ENCODE assay signal across 19 mouse cellular contexts in the genomic region with DNA sequence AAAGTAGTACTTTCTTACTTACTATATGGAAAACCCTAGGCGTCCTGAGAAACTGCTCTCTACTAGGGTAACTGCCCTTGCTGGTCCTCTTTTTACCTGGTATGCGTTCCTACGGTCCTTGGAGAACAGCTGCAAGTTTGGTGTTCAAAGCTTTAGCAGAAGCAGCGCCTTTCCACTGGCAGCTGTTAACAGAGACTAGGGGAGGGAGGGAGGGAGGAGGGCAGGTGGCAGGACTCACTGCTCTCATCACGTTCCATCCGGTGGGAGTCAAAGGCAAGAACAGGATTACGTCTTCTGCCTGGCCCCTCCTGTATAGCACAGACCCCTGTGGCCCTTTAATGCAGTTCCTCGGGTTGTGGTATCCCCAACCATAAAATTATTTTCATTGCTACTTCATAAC. TPM values are rescaled to one million over a fixed set of nuclear protein-coding genes. Genes with fewer than 3 reads are reported as not detected.
DNase-seq lines count a peak whose midpoint lies in the region; ATAC-seq and TF ChIP-seq lines count a peak whose summit lies in the region.
"Had no signal": no experiment of that assay in that cellular context is flagged by ENCODE, and none has a peak within 500 bp of the region (broad histone marks: within the 10 kb centered on the region; RNA-seq: fewer than 3 reads in every experiment).

No protein-coding gene starts in this region.

- no peaks in the 10 kb centered on the region for H3K36me3 ChIP-seq in heart, embryonic 16.5 days (ENCODE audit: control insufficient read depth, insufficient read depth)
- H3K36me3 ChIP-seq in limb, embryonic 13.5 days: peaks cover 24% of the 10 kb centered on the region
- H3K36me3 ChIP-seq in limb, embryonic 10.5 days: peaks cover 29% of the 10 kb centered on the region
- H3K36me3 ChIP-seq in embryonic facial prominence, embryonic 15.5 days: no peaks in the 10 kb centered on the region
- H3K36me3 ChIP-seq in myocyte (ENCODE audit: control insufficient read depth, insufficient read depth): peaks cover 5% of the 10 kb centered on the region

- no peak for DNase-seq in heart, adult 8-10 months (ENCODE audit: low spot score)
- DNase-seq in limb, embryonic 10.5 days (ENCODE audit: low spot score): no peak
- no peak for DNase-seq in yolk sac, embryonic 10.5 days (ENCODE audit: low spot score)
- DNase-seq in c-Kit-positive CD71-positive TER-119-positive erythroid progenitor cells, embryonic 14.5 days (ENCODE audit: low spot score): no peak
- DNase-seq: adrenal gland, adult 8-10 months; cerebellum, postnatal 10 days; gastrocnemius, adult 2 months; kidney, postnatal 14 days; liver, postnatal 0 days; right cerebral cortex, adult 18-20 months; thymus, postnatal 36 days had no signal

- H3K27me3 ChIP-seq in heart, embryonic 16.5 days (ENCODE audit: control insufficient read depth, insufficient read depth, low read length): no peaks in the 10 kb centered on the region
- no peaks in the 10 kb centered on the region for H3K27me3 ChIP-seq in limb, embryonic 13.5 days
- no peaks in the 10 kb centered on the region for H3K27me3 ChIP-seq in limb, embryonic 10.5 days (ENCODE audit: low read depth, poor library complexity, severe bottlenecking)
- H3K27me3 ChIP-seq in embryonic facial prominence, embryonic 15.5 days: no peaks in the 10 kb centered on the region
- H3K27me3 ChIP-seq in myocyte (ENCODE audit: control insufficient read depth, insufficient read depth, insufficient read length): no peaks in the 10 kb centered on the region
- H3K27me3 ChIP-seq: neural tube, embryonic 12.5 days had no signal

- H3K4me1 ChIP-seq in heart, embryonic 16.5 days (ENCODE audit: control insufficient read depth, insufficient read depth, low read length): peaks cover 11% of the 10 kb centered on the region
- H3K4me1 ChIP-seq in limb, embryonic 13.5 days: peaks cover 6% of the 10 kb centered on the region; the same call in 1 of the 2 replicates
- H3K4me1 ChIP-seq in limb, embryonic 10.5 days: peaks cover 35% of the 10 kb centered on the region
- H3K4me1 ChIP-seq in embryonic facial prominence, embryonic 15.5 days: no peaks in the 10 kb centered on the region
- H3K4me1 ChIP-seq: hindbrain, embryonic 10.5 days; neural tube, embryonic 12.5 days had no signal

- ATAC-seq in heart, embryonic 16.5 days (replicated peaks; ENCODE audit: extremely low read depth, insufficient read depth, low FRiP score): no peak
- ATAC-seq in limb, embryonic 13.5 days (ENCODE audit: low FRiP score, low read depth): 0 out of 2 replicates have a peak, but pooled peaks have one; percentile 11
- no peak for ATAC-seq in embryonic facial prominence, embryonic 15.5 days (ENCODE audit: insufficient number of reproducible peaks, low FRiP score, low TSS enrichment, low read depth)
- ATAC-seq: liver, postnatal 0 days had no signal

- H3K27ac ChIP-seq in heart, embryonic 16.5 days (ENCODE audit: low read length): peak overlapping the region; percentile 71
- 0 out of 2 replicates have a peak overlapping the region, but pooled peaks have one; percentile 4 for H3K27ac ChIP-seq in limb, embryonic 13.5 days
- H3K27ac ChIP-seq in limb, embryonic 10.5 days: no peak overlapping the region
- H3K27ac ChIP-seq in embryonic facial prominence, embryonic 15.5 days (replicated peaks): peak overlapping the region; percentile 63; the same call in 1 of the 2 replicates
- H3K27ac ChIP-seq: hindbrain, embryonic 10.5 days; neural tube, embryonic 12.5 days had no signal

- no peaks in the 10 kb centered on the region for H3K9me3 ChIP-seq in heart, embryonic 16.5 days (replicated peaks; ENCODE audit: control insufficient read depth, low read length)
- H3K9me3 ChIP-seq in limb, embryonic 13.5 days: no peaks in the 10 kb centered on the region
- H3K9me3 ChIP-seq in limb, embryonic 10.5 days (replicated peaks): no peaks in the 10 kb centered on the region
- no peaks in the 10 kb centered on the region for H3K9me3 ChIP-seq in embryonic facial prominence, embryonic 15.5 days (replicated peaks)
- H3K9me3 ChIP-seq: hindbrain, embryonic 10.5 days; neural tube, embryonic 12.5 days had no signal

- 58% methylated on average over 8 of the region's 8 CpGs for WGBS in heart, embryonic 16.5 days
- WGBS in limb, embryonic 13.5 days: 71% methylated on average over 8 of the region's 8 CpGs
- WGBS in limb, embryonic 10.5 days: 88% methylated on average over 8 of the region's 8 CpGs
- 81% methylated on average over 8 of the region's 8 CpGs for WGBS in embryonic facial prominence, embryonic 15.5 days

- no peak overlapping the region for H3K4me2 ChIP-seq in heart, embryonic 16.5 days (ENCODE audit: low read depth, low read length)
- H3K4me2 ChIP-seq in limb, embryonic 13.5 days (replicated peaks): no peak overlapping the region
- H3K4me2 ChIP-seq in embryonic facial prominence, embryonic 15.5 days (replicated peaks): no peak overlapping the region
- no peak overlapping the region for H3K4me2 ChIP-seq in myocyte (ENCODE audit: low read depth)
- H3K4me2 ChIP-seq: midbrain, embryonic 11.5 days; neural tube, embryonic 12.5 days had no signal

- TF ChIP-seq POLR2A in myocyte (IDR thresholded peaks at IDR 0.05; ENCODE audit: insufficient read length, low read depth): no peak

- H3K79me2 ChIP-seq in myocyte (ENCODE audit: control insufficient read depth, insufficient read depth): no peaks in the 10 kb centered on the region

- H3K4me3 ChIP-seq in heart, embryonic 16.5 days (ENCODE audit: low read length): no peak overlapping the region
- no peak overlapping the region for H3K4me3 ChIP-seq in limb, embryonic 13.5 days
- H3K4me3 ChIP-seq in limb, embryonic 10.5 days: no peak overlapping the region
- no peak overlapping the region for H3K4me3 ChIP-seq in embryonic facial prominence, embryonic 15.5 days (replicated peaks)
- no peak overlapping the region for H3K4me3 ChIP-seq in myocyte
- H3K4me3 ChIP-seq: gastrocnemius, adult 2 months; hindbrain, embryonic 10.5 days; neural tube, embryonic 12.5 days had no signal

- no peak overlapping the region for H3ac ChIP-seq in myocyte (ENCODE audit: control insufficient read depth, insufficient read length)

- no peak overlapping the region for H3K9ac ChIP-seq in heart, embryonic 16.5 days (ENCODE audit: low read length)
- no peak overlapping the region for H3K9ac ChIP-seq in limb, embryonic 13.5 days
- H3K9ac ChIP-seq in embryonic facial prominence, embryonic 15.5 days: no peak overlapping the region
- H3K9ac ChIP-seq: liver, postnatal 0 days; neural tube, embryonic 12.5 days had no signal

TF ChIP-seq in myocyte, 11 proteins besides CTCF, POLR2A, EP300 and RAD21:
- TF ChIP-seq MYOD1 (IDR thresholded peaks at IDR 0.05; ENCODE audit: control insufficient read depth in 1 of 3, insufficient read length in 2 of 3, low read depth in 2 of 3) (peak in 2 of 3 experiments; percentile 47 to 59), TCF12 (IDR thresholded peaks at IDR 0.05; ENCODE audit: insufficient read depth, poor library complexity, severe bottlenecking) (peak; percentile 15), POLR2AphosphoS2 (IDR thresholded peaks at IDR 0.05; ENCODE audit: insufficient read length, low read depth) (no peak), MYOG (IDR thresholded peaks at IDR 0.05; ENCODE audit: control insufficient read depth in 1 of 3, insufficient read depth in 1 of 3, insufficient read length in 2 of 3, low read depth in 2 of 3) (peak in 1 of 3 experiments; percentile 46)

RNA-seq across cellular contexts. Expression of a gene that starts 50.7 kb away (rescaled TPM):
- 114 and 123 TPM in 2 replicates for polyA plus RNA-seq in heart, embryonic 16.5 days (2015; fragmentation: Nextera tagmentation; extraction: Ambion mirVana)
- total RNA-seq in heart, adult 8-10 months (2022): 10 to 100 TPM; 27.4 to 37.6 (median 32.7) TPM
- polyA plus RNA-seq in limb, embryonic 13.5 days (2015; fragmentation: Nextera tagmentation; extraction: Ambion mirVana): 260 and 262 TPM in 2 replicates
- 230 and 231 TPM in 2 replicates for polyA plus RNA-seq in limb, embryonic 10.5 days (2016; fragmentation: Nextera tagmentation; extraction: Ambion mirVana)
- 217 and 219 TPM in 2 replicates for polyA plus RNA-seq in embryonic facial prominence, embryonic 15.5 days (2015; fragmentation: Nextera tagmentation; extraction: Ambion mirVana)
- 44.9 TPM for polyA plus RNA-seq in myocyte (2012; fragmentation: generic; extraction: Trizol)

RNA-seq across cellular contexts. Expression of a gene that starts 59.8 kb away (rescaled TPM):
- 39.8 and 46.7 TPM in 2 replicates for polyA plus RNA-seq in heart, embryonic 16.5 days (2015; fragmentation: Nextera tagmentation; extraction: Ambion mirVana)
- 10 to 100 TPM; 18.5 to 21.8 (median 19.5) TPM for total RNA-seq in heart, adult 8-10 months (2022)
- 41.7 and 41.8 TPM in 2 replicates for polyA plus RNA-seq in limb, embryonic 13.5 days (2015; fragmentation: Nextera tagmentation; extraction: Ambion mirVana)
- 50.2 and 50.4 TPM in 2 replicates for polyA plus RNA-seq in limb, embryonic 10.5 days (2016; fragmentation: Nextera tagmentation; extraction: Ambion mirVana)
- 31.9 and 40.2 TPM in 2 replicates for polyA plus RNA-seq in embryonic facial prominence, embryonic 15.5 days (2015; fragmentation: Nextera tagmentation; extraction: Ambion mirVana)
- 81.9 TPM for polyA plus RNA-seq in myocyte (2012; fragmentation: generic; extraction: Trizol)
- total RNA-seq: monocyte, adult 5-6 weeks had no signal
